Mouse (Mus musculus): ENCODE measurements around the gene Mgat3. TPM values are rescaled to one million over a fixed set of nuclear protein-coding genes. Genes with fewer than 3 reads are reported as not detected.

Mgat3 gene
- polyA plus RNA-seq (2014; fragmentation: Nextera tagmentation; extraction: Ambion mirVana): 22.3 and 24.5 TPM in 2 replicates

GRCm38 (mm10) chr15:80173001-80173771 is at the start of gene Mgat3:
Gene Mgat3, plus strand, starts transcription at chr15:80173721.
- Histone ChIP-seq H3K27me3 (ENCODE audit: control insufficient read depth, insufficient read depth, low read length) (no peaks in the 10 kb centered on the region), H3K9ac (peak within 1 kb of the TSS; percentile 98), H3K4me2 (replicated peaks) (peak within 1 kb of the TSS; percentile 68), H3K27ac (peak within 1 kb of the TSS; percentile 95), H3K4me3 (replicated peaks; ENCODE audit: low read length) (peak within 1 kb of the TSS; percentile 95), H3K36me3 (replicated peaks; ENCODE audit: control insufficient read depth, insufficient read depth) (no peaks in the 10 kb centered on the region), H3K9me3 (ENCODE audit: control insufficient read depth, low read length) (no peaks in the 10 kb centered on the region), H3K4me1 (replicated peaks; ENCODE audit: control insufficient read depth, insufficient read depth, low read length) (peaks cover 20% of the 10 kb centered on the region)
- WGBS: 2% methylated on average over 45 of the region's 85 CpGs
- DNase-seq (ENCODE audit: low spot score): peak; percentile 72
- peak; percentile 72 for ATAC-seq (ENCODE audit: low FRiP score)

GRCm38 (mm10) chr15:80124651-80125050 is 48.9 kb upstream of the Mgat3 start:
- 82% methylated on average over 4 of the region's 4 CpGs for WGBS
- no peak for ATAC-seq (ENCODE audit: low FRiP score)
- H3K27ac ChIP-seq: no peak overlapping the region
- H3K4me1 ChIP-seq (replicated peaks; ENCODE audit: control insufficient read depth, insufficient read depth, low read length): no peaks in the 10 kb centered on the region
- H3K9ac ChIP-seq: no peak overlapping the region
- no peak overlapping the region for H3K4me2 ChIP-seq (replicated peaks)
- no peaks in the 10 kb centered on the region for H3K36me3 ChIP-seq (replicated peaks; ENCODE audit: control insufficient read depth, insufficient read depth)
- H3K9me3 ChIP-seq (ENCODE audit: control insufficient read depth, low read length): no peaks in the 10 kb centered on the region
- DNase-seq (ENCODE audit: low spot score): no peak
- no peaks in the 10 kb centered on the region for H3K27me3 ChIP-seq (ENCODE audit: control insufficient read depth, insufficient read depth, low read length)
- no peak overlapping the region for H3K4me3 ChIP-seq (replicated peaks; ENCODE audit: low read length)

GRCm38 (mm10) chr15:80127191-80127590 is 46.3 kb upstream of the Mgat3 start:
- WGBS: 63% methylated on average over 1 of the region's 1 CpGs
- DNase-seq (ENCODE audit: low spot score) (no peak), ATAC-seq (ENCODE audit: low FRiP score) (no peak)
- Histone ChIP-seq H3K9ac (no peak overlapping the region), H3K4me3 (replicated peaks; ENCODE audit: low read length) (no peak overlapping the region), H3K27me3 (ENCODE audit: control insufficient read depth, insufficient read depth, low read length) (no peaks in the 10 kb centered on the region), H3K9me3 (ENCODE audit: control insufficient read depth, low read length) (no peaks in the 10 kb centered on the region), H3K36me3 (replicated peaks; ENCODE audit: control insufficient read depth, insufficient read depth) (no peaks in the 10 kb centered on the region), H3K4me2 (replicated peaks) (no peak overlapping the region), H3K4me1 (replicated peaks; ENCODE audit: control insufficient read depth, insufficient read depth, low read length) (no peaks in the 10 kb centered on the region), H3K27ac (no peak overlapping the region)

GRCm38 (mm10) chr15:80129982-80130381 is 43.5 kb upstream of the Mgat3 start:
- H3K27me3 ChIP-seq (ENCODE audit: control insufficient read depth, insufficient read depth, low read length): no peaks in the 10 kb centered on the region
- H3K9ac ChIP-seq: no peak overlapping the region
- ATAC-seq (ENCODE audit: low FRiP score) (no peak), DNase-seq (ENCODE audit: low spot score) (no peak)
- no peaks in the 10 kb centered on the region for H3K9me3 ChIP-seq (ENCODE audit: control insufficient read depth, low read length)
- H3K4me2 ChIP-seq (replicated peaks): no peak overlapping the region
- peaks cover 14% of the 10 kb centered on the region for H3K4me1 ChIP-seq (replicated peaks; ENCODE audit: control insufficient read depth, insufficient read depth, low read length)
- 95% methylated on average over 6 of the region's 6 CpGs for WGBS
- no peaks in the 10 kb centered on the region for H3K36me3 ChIP-seq (replicated peaks; ENCODE audit: control insufficient read depth, insufficient read depth)
- H3K27ac ChIP-seq: no peak overlapping the region
- no peak overlapping the region for H3K4me3 ChIP-seq (replicated peaks; ENCODE audit: low read length)

GRCm38 (mm10) chr15:80130689-80131088 is 42.8 kb upstream of the Mgat3 start:
- Histone ChIP-seq H3K4me1 (replicated peaks; ENCODE audit: control insufficient read depth, insufficient read depth, low read length) (peaks cover 14% of the 10 kb centered on the region), H3K4me2 (replicated peaks) (no peak overlapping the region), H3K27ac (no peak overlapping the region), H3K27me3 (ENCODE audit: control insufficient read depth, insufficient read depth, low read length) (no peaks in the 10 kb centered on the region), H3K36me3 (replicated peaks; ENCODE audit: control insufficient read depth, insufficient read depth) (no peaks in the 10 kb centered on the region), H3K4me3 (replicated peaks; ENCODE audit: low read length) (no peak overlapping the region), H3K9me3 (ENCODE audit: control insufficient read depth, low read length) (no peaks in the 10 kb centered on the region), H3K9ac (no peak overlapping the region)
- DNase-seq (ENCODE audit: low spot score) (no peak), ATAC-seq (ENCODE audit: low FRiP score) (no peak)
- 87% methylated on average over 5 of the region's 5 CpGs for WGBS

GRCm38 (mm10) chr15:80131421-80131820 is 42.1 kb upstream of the Mgat3 start:
- DNase-seq (ENCODE audit: low spot score) (no peak), ATAC-seq (ENCODE audit: low FRiP score) (no peak)
- Histone ChIP-seq H3K4me1 (replicated peaks; ENCODE audit: control insufficient read depth, insufficient read depth, low read length) (peaks cover 14% of the 10 kb centered on the region), H3K9ac (no peak overlapping the region), H3K27me3 (ENCODE audit: control insufficient read depth, insufficient read depth, low read length) (no peaks in the 10 kb centered on the region), H3K9me3 (ENCODE audit: control insufficient read depth, low read length) (no peaks in the 10 kb centered on the region), H3K4me3 (replicated peaks; ENCODE audit: low read length) (no peak overlapping the region), H3K27ac (no peak overlapping the region), H3K36me3 (replicated peaks; ENCODE audit: control insufficient read depth, insufficient read depth) (no peaks in the 10 kb centered on the region), H3K4me2 (replicated peaks) (no peak overlapping the region)
- 67% methylated on average over 6 of the region's 6 CpGs for WGBS

GRCm38 (mm10) chr15:80132452-80132851 is 41.1 kb upstream of the Mgat3 start:
- WGBS: 85% methylated on average over 9 of the region's 9 CpGs
- Histone ChIP-seq H3K4me3 (replicated peaks; ENCODE audit: low read length) (peak overlapping the region; percentile 69; the same call in 1 of the 2 replicates), H3K9ac (no peak overlapping the region), H3K4me2 (replicated peaks) (peak overlapping the region; percentile 83), H3K27ac (no peak overlapping the region), H3K27me3 (ENCODE audit: control insufficient read depth, insufficient read depth, low read length) (no peaks in the 10 kb centered on the region), H3K4me1 (replicated peaks; ENCODE audit: control insufficient read depth, insufficient read depth, low read length) (peaks cover 14% of the 10 kb centered on the region), H3K36me3 (replicated peaks; ENCODE audit: control insufficient read depth, insufficient read depth) (no peaks in the 10 kb centered on the region), H3K9me3 (ENCODE audit: control insufficient read depth, low read length) (no peaks in the 10 kb centered on the region)
- DNase-seq (ENCODE audit: low spot score) (no peak), ATAC-seq (ENCODE audit: low FRiP score) (no peak)

- H3K36me3 ChIP-seq (replicated peaks; ENCODE audit: control insufficient read depth, insufficient read depth): no peaks in the 10 kb centered on the region
- no peaks in the 10 kb centered on the region for H3K27me3 ChIP-seq (ENCODE audit: control insufficient read depth, insufficient read depth, low read length)
- peak within 1 kb of the TSS; percentile 69 for H3K4me3 ChIP-seq (replicated peaks; ENCODE audit: low read length)
- peaks cover 14% of the 10 kb centered on the region for H3K4me1 ChIP-seq (replicated peaks; ENCODE audit: control insufficient read depth, insufficient read depth, low read length)
- ATAC-seq (ENCODE audit: low FRiP score) (peak; percentile 93), DNase-seq (ENCODE audit: low spot score) (peak; percentile 96)
- H3K9ac ChIP-seq: peak within 1 kb of the TSS; percentile 83
- peak within 1 kb of the TSS; percentile 99 for H3K27ac ChIP-seq
- H3K4me2 ChIP-seq (replicated peaks): peak within 1 kb of the TSS; percentile 83
- WGBS: under 1% methylated on average over 58 of the region's 59 CpGs
- no peaks in the 10 kb centered on the region for H3K9me3 ChIP-seq (ENCODE audit: control insufficient read depth, low read length)
Observed at GRCm38 (mm10) chr15:80132993-80133586, 40.4 kb upstream of the Mgat3 start, which contains the start of gene Tab1. Gene Tab1, plus strand, starts transcription at chr15:80133127.

GRCm38 (mm10) chr15:80133682-80134449 is 39.7 kb upstream of the Mgat3 start:
- H3K27me3 ChIP-seq (ENCODE audit: control insufficient read depth, insufficient read depth, low read length): no peaks in the 10 kb centered on the region
- H3K36me3 ChIP-seq (replicated peaks; ENCODE audit: control insufficient read depth, insufficient read depth): no peaks in the 10 kb centered on the region
- DNase-seq (ENCODE audit: low spot score): no peak
- peak overlapping the region; percentile 99 for H3K27ac ChIP-seq
- H3K9me3 ChIP-seq (ENCODE audit: control insufficient read depth, low read length): no peaks in the 10 kb centered on the region
- peak overlapping the region; percentile 83 for H3K9ac ChIP-seq
- peaks cover 20% of the 10 kb centered on the region for H3K4me1 ChIP-seq (replicated peaks; ENCODE audit: control insufficient read depth, insufficient read depth, low read length)
- peak overlapping the region; percentile 83 for H3K4me2 ChIP-seq (replicated peaks)
- WGBS: 10% methylated on average over 14 of the region's 14 CpGs
- H3K4me3 ChIP-seq (replicated peaks; ENCODE audit: low read length): peak overlapping the region; percentile 69
- peak; percentile 14; the same call in 1 of the 2 replicates for ATAC-seq (ENCODE audit: low FRiP score)

Data from hindbrain, embryonic 14.5 days (tissue).